Mouse (Mus musculus) cerebellum, adult (tissue): ENCODE data around the gene Rsl24d1.
A peak's percentile ranks its signal among the peaks of the same experiment; 100 is the strongest.
"Not testable (repeated sequence)": the region's sequence is repeated elsewhere in the genome, so short reads cannot be mapped to it uniquely, and the experiment has no call there.

Experiments used
- ATAC-seq: cut with Nextera tagmentation; 2 replicates; pipeline ENCODE4 v1.9.2; 2017; ENCODE audit warnings: mild to moderate bottlenecking, moderate library complexity, mixed read lengths; ENCODE audit not compliant: insufficient number of reproducible peaks, low FRiP score, low TSS enrichment

Gene Rsl24d1

GRCm38 (mm10) chr9:73112919-73113906 lies at the start of gene Rsl24d1:
Rsl24d1 (plus strand) TSS chr9:73113426.
- ATAC-seq, result peak; percentile 98

- no peak for ATAC-seq
Observed at GRCm38 (mm10) chr9:73063621-73064290, 49.5 kb upstream of the Rsl24d1 start.

DNA sequence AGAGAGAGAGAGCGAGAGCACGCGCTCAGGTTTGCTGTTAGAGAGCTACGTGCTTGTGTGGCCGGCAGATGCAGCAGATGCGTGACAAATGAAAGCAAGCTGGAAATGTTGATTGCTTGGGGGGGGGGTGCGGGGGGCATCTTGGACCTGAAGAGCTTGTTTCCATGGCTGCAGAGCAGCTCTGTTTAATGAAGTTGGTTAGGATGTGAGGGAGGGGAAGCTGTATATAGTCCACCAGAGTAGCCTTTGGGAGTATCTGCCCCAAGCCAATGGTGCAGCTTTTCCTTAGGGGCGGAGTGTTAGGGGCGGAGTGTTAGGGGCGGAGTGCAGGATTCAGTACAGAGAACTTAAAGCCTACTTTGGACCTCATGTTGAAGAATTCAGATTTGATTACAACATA lies 46.1 kb upstream of the Rsl24d1 start:
- ATAC-seq, result no peak

DNA sequence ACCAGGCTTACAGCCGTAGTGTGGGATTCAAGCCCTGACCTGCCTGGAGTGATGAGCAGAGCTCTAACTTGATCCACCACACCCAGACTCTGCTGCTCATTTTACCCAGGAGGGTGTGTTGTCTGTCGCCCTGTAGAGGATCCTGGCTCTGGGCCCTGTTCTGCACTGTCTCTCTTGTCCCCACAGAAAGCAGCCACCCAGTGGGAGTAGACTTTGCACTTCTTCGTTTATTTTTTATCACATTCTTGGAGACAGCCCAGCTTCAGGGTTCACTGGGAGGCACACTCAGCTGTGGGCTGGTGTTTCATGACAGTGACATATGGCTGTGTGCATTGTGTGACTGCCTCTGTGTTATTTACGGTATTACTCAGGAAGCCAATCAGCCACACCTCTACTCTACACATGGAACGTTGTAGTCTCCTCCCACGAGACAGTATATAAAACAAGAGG lies 45.0 kb upstream of the Rsl24d1 start:
- ATAC-seq, result no peak

DNA sequence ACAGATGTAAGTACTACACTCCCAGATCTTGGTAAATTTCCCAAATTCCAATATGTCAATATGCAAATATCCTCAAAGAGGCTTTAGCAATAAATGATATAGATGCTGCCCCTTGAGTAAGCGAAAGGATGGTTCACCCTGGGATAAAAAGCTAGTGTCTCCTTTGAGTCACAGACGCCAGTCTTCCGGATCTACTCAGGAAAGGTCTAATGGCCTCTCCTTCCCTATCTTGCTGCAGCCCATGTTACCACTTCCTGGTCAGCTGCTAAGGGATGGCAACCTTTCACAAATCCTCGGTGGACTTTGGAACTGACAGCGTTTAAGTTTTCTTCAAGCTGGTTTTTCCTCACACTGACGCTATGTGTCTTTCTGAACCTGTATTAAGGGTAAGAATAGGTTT lies 44.5 kb upstream of the Rsl24d1 start:
- no peak for ATAC-seq

- no peak for ATAC-seq
Observed at GRCm38 (mm10) chr9:73070971-73071659, 42.1 kb upstream of the Rsl24d1 start.

GRCm38 (mm10) chr9:73072426-73072825 lies 40.8 kb upstream of the Rsl24d1 start:
- ATAC-seq, result no peak

DNA sequence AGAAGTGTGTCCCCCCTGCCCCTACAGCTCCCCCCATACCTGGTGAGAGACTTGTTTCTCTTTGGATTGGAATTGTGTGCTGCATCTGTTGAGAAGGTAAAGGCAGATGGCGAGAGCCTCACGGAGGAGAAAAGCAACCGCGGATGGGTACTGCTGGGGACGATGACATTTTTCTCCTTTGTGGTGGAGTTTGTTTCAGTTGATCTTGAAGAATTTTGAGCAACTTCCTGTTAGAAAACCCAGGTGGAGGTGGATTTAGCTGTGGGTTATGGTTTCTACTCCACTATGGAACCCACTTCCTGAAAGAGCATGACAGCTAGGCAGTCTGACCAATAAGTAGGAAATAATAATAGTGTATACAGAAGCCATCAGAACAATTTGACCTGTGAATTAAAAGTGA lies 40.1 kb upstream of the Rsl24d1 start:
- no peak for ATAC-seq

DNA sequence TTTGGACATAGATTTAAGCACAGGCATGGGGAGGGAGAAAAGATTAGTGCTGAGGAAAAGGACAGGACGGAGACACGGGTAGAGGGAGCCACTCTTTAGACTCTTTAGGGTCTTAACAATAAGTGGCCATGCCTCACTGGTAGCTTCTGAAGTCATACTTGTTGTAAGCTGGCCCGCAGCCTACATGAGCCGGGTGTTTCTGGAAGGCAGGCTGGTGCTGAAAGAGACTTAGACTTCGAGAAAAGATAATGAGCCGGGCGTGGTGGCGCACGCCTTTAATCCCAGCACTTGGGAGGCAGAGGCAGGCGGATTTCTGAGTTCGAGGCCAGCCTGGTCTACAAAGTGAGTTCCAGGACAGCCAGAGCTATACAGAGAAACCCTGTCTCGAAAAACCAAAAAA lies 33.9 kb upstream of the Rsl24d1 start:
- ATAC-seq, result not testable (repeated sequence)

DNA sequence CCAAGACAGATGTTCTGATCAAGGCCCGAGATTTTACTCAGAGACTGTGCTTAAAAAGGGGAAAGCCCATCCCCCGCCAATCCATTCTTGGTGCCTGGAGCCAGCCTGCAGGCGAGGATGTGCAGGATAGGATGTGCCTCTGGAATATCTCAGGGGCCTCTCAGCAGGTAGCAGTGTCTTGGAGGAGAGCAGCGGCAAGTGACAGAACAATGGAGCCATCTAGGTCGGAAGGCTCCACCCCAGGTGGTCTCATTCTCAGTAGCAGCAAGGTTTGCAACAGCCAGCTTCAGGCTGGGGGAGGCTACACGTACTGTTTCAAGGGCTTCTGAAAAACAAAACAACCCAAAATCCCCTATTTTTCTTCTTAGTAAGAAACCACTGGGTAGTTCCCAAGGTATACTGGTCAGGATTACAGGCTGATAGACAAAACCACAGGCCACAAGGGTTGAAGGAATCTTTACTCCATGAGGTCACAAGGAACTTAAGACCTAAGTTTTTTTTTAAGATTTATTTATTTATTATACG lies 33.4 kb upstream of the Rsl24d1 start:
- no peak for ATAC-seq

GRCm38 (mm10) chr9:73082291-73083000 lies 30.8 kb upstream of the Rsl24d1 start:
- peak; percentile 98 for ATAC-seq

- no peak for ATAC-seq
Observed at GRCm38 (mm10) chr9:73083956-73084355, 29.3 kb upstream of the Rsl24d1 start.

DNA sequence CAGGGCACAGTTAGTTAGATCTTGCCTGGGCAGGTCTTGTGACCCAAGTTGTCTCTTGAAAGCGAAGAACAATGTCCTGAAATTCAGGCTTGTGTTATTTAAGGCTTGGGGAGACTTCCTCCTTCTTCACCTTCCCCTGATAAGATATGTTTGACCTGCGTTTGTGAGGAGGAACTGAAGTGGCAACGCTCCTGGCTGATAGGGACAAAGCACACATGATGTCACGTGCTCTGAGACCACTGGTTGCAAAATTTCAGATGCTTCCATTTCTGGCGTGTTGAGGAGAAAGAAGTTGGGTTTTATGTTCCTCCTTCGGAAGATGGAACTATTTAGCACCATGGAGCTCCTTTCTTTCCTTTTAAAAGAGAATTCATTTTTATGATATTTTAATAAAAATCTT lies 27.4 kb upstream of the Rsl24d1 start:
- ATAC-seq, result no peak

GRCm38 (mm10) chr9:73087121-73087520 lies 26.1 kb upstream of the Rsl24d1 start:
- ATAC-seq, result no peak

DNA sequence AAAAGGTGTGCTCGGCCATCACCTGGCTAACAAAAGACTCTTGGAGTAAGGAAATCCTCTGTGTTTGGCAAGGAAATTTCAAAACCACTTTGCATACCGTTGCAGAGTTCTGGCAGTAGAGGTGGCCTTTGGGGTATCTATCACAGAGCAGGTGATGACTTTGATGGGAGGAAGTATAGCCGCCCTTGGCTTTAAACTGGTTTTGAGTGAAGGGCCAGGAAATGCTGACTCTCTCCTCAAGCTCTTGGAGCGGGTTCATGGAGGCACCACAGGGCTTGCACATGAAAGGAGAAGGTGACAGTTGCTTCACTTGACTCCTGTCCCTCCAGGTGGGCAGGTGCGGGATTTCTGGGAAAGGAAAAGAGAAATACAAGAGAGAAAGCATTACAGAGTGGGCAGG lies 25.6 kb upstream of the Rsl24d1 start:
- ATAC-seq, result no peak

- no peak for ATAC-seq
Observed at GRCm38 (mm10) chr9:73089222-73089920, 23.9 kb upstream of the Rsl24d1 start.

DNA sequence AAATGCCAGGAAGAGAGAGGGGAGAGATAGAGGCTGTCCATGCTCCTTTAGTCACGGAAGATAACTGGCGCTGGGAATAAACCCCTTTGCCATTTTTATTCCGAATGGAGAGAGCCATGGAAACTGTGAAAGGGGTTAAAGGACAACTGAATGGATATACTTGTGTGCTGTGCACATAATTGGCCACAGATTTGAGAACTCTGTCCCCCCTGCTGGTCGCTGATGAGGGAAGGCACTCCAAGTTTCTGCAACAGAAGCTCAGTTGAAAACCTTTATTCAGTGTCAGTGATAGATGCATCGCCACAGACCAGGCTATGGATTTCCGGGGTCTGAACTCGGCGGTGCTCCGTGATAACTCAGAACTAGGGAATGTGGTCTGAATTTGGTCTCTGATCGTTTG lies 23.1 kb upstream of the Rsl24d1 start:
- no peak for ATAC-seq

DNA sequence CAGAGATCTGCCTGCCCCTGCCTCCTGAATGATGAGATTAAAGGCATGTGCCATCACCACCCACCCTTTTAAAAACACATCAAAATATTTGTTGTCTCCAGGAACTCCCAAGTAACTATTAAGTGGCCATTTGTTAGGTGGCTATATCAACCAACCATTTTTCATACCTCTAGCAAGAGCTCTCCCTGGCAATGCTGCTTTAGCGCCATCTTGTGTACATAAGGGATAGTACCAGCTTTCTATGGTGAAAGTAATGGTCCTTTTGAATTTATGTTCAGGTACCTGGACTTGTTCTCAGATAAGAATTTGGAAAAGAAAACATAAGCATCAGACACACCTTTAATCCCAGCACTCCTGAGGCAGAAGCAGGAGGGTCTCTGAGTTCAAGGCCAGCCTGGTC lies 21.5 kb upstream of the Rsl24d1 start:
- 0 out of 2 replicates have a peak, but pooled peaks have one; percentile 62 for ATAC-seq

DNA sequence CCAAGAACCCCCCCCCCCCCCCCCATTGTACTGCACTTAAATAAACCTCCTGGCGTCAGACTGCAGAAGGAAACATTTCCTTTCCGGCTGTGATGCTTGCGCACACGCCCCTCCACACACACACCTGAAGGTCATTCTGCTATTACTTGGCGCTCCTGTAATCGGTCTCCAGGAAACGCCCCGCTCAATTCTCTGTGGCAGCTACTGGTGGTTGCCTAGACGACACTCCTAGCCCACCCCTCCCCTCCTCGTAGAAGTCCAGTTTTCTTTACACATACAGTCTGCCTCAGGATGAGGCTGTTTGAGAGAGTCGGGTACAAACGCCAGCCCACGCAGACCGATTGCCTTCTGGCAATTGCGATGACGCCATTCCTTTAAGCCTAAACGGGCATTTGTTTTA lies 18.6 kb upstream of the Rsl24d1 start:
- ATAC-seq, result no peak
